Mouse (Mus musculus): ENCODE measurements at regions not wholly inside any gene's neighbourhood (a gene's known extent, or its start where the extent isn't known, plus 50 kb on each side); places are given as distances from the start of the nearest gene placed in this dataset.

- Histone ChIP-seq H3K9ac (ENCODE audit: control insufficient read depth, low read depth, low read length, poor library complexity, severe bottlenecking) (no peak overlapping the region), H3K27ac (ENCODE audit: control insufficient read depth, low read depth, low read length) (no peak overlapping the region), H3K9me3 (replicated peaks; ENCODE audit: insufficient read depth, low read length) (no peaks in the 10 kb centered on the region), H3K4me1 (ENCODE audit: control insufficient read depth in 1 of 2, insufficient read depth in 2 of 2, low read length in 2 of 2) (no peaks in the 10 kb centered on the region), H3K36me3 (ENCODE audit: control insufficient read depth in 1 of 2, insufficient read depth in 2 of 2, low read length in 2 of 2) (no peaks in the 10 kb centered on the region), H3K79me2 (ENCODE audit: control insufficient read depth, insufficient read depth, low read length, poor library complexity) (no peaks in the 10 kb centered on the region), H3K4me3 (ENCODE audit: control insufficient read depth in 1 of 2, insufficient read depth in 1 of 2, low read depth in 2 of 2, low read length in 2 of 2) (no peak overlapping the region), H3K27me3 (ENCODE audit: control insufficient read depth in 1 of 2, insufficient read depth in 2 of 2, low read length in 2 of 2) (no peaks in the 10 kb centered on the region)
- TF ChIP-seq MEF2A (IDR thresholded peaks at IDR 0.05; ENCODE audit: extremely low read depth, insufficient replicate concordance, low read depth, low read length, poor library complexity, severe bottlenecking), result no peak
- TF ChIP-seq TCF12 (IDR thresholded peaks at IDR 0.05; ENCODE audit: low read depth, low read length), result no peak
- TF ChIP-seq POLR2AphosphoS2 (IDR thresholded peaks at IDR 0.05; ENCODE audit: low read length), result no peak
- no peak for TF ChIP-seq CHD2 (IDR thresholded peaks at IDR 0.05; ENCODE audit: low read length)
- TF ChIP-seq TAL1 (IDR thresholded peaks at IDR 0.05; ENCODE audit: low read length), result no peak
- TF ChIP-seq EP300 (IDR thresholded peaks at IDR 0.05; ENCODE audit: low read depth in 1 of 2, low read length in 2 of 2), result no peak
- no peak for TF ChIP-seq MAX (IDR thresholded peaks at IDR 0.05; ENCODE audit: low read length)
- no peak for TF ChIP-seq SMC3 (IDR thresholded peaks at IDR 0.05; ENCODE audit: low read depth, low read length)
- TF ChIP-seq ELF1 (IDR thresholded peaks at IDR 0.05; ENCODE audit: low read depth, low read length), result no peak
- TF ChIP-seq ZMIZ1 (IDR thresholded peaks at IDR 0.05; ENCODE audit: low read depth, low read length), result no peak
- TF ChIP-seq JUND (IDR thresholded peaks at IDR 0.05; ENCODE audit: low read depth, low read length), result no peak
- TF ChIP-seq SIN3A (IDR thresholded peaks at IDR 0.05; ENCODE audit: low read length), result no peak
- TF ChIP-seq ZNF384 (IDR thresholded peaks at IDR 0.05; ENCODE audit: low read depth, low read length), result no peak
- no peak for TF ChIP-seq MAFK (IDR thresholded peaks at IDR 0.05; ENCODE audit: borderline replicate concordance, low read depth, low read length)
- no peak for TF ChIP-seq GATA1 (IDR thresholded peaks at IDR 0.05; ENCODE audit: low read depth, low read length)
- no peak for TF ChIP-seq GABPA (IDR thresholded peaks at IDR 0.05; ENCODE audit: low read depth, low read length)
- no peak for DNase-seq (ENCODE audit: low read depth, low spot score)
Observed at GRCm38 (mm10) chr7:83471111-83471510, 113.6 kb upstream of the Tmc3 start.

GRCm38 (mm10) chr7:83474471-83474870 lies 110.3 kb upstream of the Tmc3 start:
- TF ChIP-seq MAX (IDR thresholded peaks at IDR 0.05; ENCODE audit: low read length), result no peak
- no peak for TF ChIP-seq RAD21 (IDR thresholded peaks at IDR 0.05; ENCODE audit: low read depth, low read length)
- TF ChIP-seq ZC3H11A (IDR thresholded peaks at IDR 0.05; ENCODE audit: low read depth, low read length), result no peak
- no peak for TF ChIP-seq BHLHE40 (IDR thresholded peaks at IDR 0.05; ENCODE audit: borderline replicate concordance, low read depth, low read length)
- TF ChIP-seq ZMIZ1 (IDR thresholded peaks at IDR 0.05; ENCODE audit: low read depth, low read length), result no peak
- TF ChIP-seq POLR2AphosphoS2 (IDR thresholded peaks at IDR 0.05; ENCODE audit: low read length), result no peak
- no peak for TF ChIP-seq TAL1 (IDR thresholded peaks at IDR 0.05; ENCODE audit: low read length)
- TF ChIP-seq MYB (IDR thresholded peaks at IDR 0.05; ENCODE audit: low read depth, low read length), result no peak
- TF ChIP-seq MYC (IDR thresholded peaks at IDR 0.05; ENCODE audit: low read depth, low read length), result no peak
- no peak for TF ChIP-seq MEF2A (IDR thresholded peaks at IDR 0.05; ENCODE audit: extremely low read depth, insufficient replicate concordance, low read depth, low read length, poor library complexity, severe bottlenecking)
- no peak for TF ChIP-seq MAFK (IDR thresholded peaks at IDR 0.05; ENCODE audit: borderline replicate concordance, low read depth, low read length)
- TF ChIP-seq GATA1 (IDR thresholded peaks at IDR 0.05; ENCODE audit: low read depth, low read length), result no peak
- TF ChIP-seq ELF1 (IDR thresholded peaks at IDR 0.05; ENCODE audit: low read depth, low read length), result no peak
- TF ChIP-seq POLR2AphosphoS5 (IDR thresholded peaks at IDR 0.05; ENCODE audit: borderline replicate concordance, low read depth, low read length), result no peak
- no peak for TF ChIP-seq CHD1 (IDR thresholded peaks at IDR 0.05; ENCODE audit: low read depth, low read length)
- no peak for TF ChIP-seq HCFC1 (IDR thresholded peaks at IDR 0.05; ENCODE audit: low read depth, low read length)
- Histone ChIP-seq H3K9ac (ENCODE audit: control insufficient read depth, low read depth, low read length, poor library complexity, severe bottlenecking) (no peak overlapping the region), H3K9me3 (replicated peaks; ENCODE audit: insufficient read depth, low read length) (no peaks in the 10 kb centered on the region), H3K27ac (ENCODE audit: control insufficient read depth, low read depth, low read length) (no peak overlapping the region), H3K4me3 (ENCODE audit: control insufficient read depth in 1 of 2, insufficient read depth in 1 of 2, low read depth in 2 of 2, low read length in 2 of 2) (no peak overlapping the region), H3K79me2 (ENCODE audit: control insufficient read depth, insufficient read depth, low read length, poor library complexity) (no peaks in the 10 kb centered on the region), H3K36me3 (ENCODE audit: control insufficient read depth in 1 of 2, insufficient read depth in 2 of 2, low read length in 2 of 2) (no peaks in the 10 kb centered on the region), H3K27me3 (ENCODE audit: control insufficient read depth in 1 of 2, insufficient read depth in 2 of 2, low read length in 2 of 2) (no peaks in the 10 kb centered on the region), H3K4me1 (ENCODE audit: control insufficient read depth in 1 of 2, insufficient read depth in 2 of 2, low read length in 2 of 2) (no peaks in the 10 kb centered on the region)
- DNase-seq (ENCODE audit: low read depth, low spot score), result no peak
